Mouse (Mus musculus): ENCODE data around the gene Exo5.

DNA sequence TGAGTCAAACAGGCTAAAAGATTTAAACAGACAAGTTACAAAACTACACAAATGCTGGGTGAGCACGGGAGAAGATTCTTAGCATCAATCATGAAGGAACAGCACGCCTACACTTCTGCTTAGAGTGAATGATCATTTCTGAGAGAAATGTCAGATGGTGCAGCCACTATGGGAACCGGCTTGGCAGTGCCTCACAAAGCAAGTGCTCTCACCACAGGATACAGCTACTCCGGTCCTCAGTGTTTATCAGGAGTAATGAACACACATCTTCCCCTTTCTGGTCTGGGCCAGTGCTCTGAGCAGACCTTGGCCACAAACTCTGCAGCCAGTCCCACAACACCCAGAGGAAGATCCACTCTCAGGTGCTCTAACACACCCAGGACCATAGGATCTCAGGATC is 20.3 kb downstream of the Exo5 start:
- TF ChIP-seq POLR2A (IDR thresholded peaks at IDR 0.05; ENCODE audit: control insufficient read depth in 1 of 2, insufficient read depth in 1 of 2, low read depth in 1 of 2, low read length in 2 of 2, poor library complexity in 1 of 2), result no peak
- TF ChIP-seq EP300 (IDR thresholded peaks at IDR 0.05; ENCODE audit: low read depth in 1 of 2, low read length in 2 of 2), result no peak; a peak in 1 of 4 replicates
- TF ChIP-seq GABPA (IDR thresholded peaks at IDR 0.05; ENCODE audit: low read depth, low read length), result no peak
- no peak for TF ChIP-seq CTCF (IDR thresholded peaks at IDR 0.05 in 2 of 3, conservative IDR thresholded peaks at IDR 0.05 in 1 of 3; ENCODE audit: control insufficient read depth in 1 of 3, insufficient read depth in 1 of 3, low read depth in 2 of 3, low read length in 3 of 3, poor library complexity in 1 of 3, severe bottlenecking in 1 of 3)
- TF ChIP-seq SMC3 (IDR thresholded peaks at IDR 0.05; ENCODE audit: low read depth, low read length), result no peak
- no peak for TF ChIP-seq USF2 (IDR thresholded peaks at IDR 0.05; ENCODE audit: borderline replicate concordance in 1 of 2, insufficient read depth in 1 of 2, low read depth in 1 of 2, low read length in 2 of 2)
- TF ChIP-seq ZC3H11A (IDR thresholded peaks at IDR 0.05; ENCODE audit: low read depth, low read length), result no peak
- no peak for TF ChIP-seq NRF1 (IDR thresholded peaks at IDR 0.05; ENCODE audit: insufficient read depth, low read depth, low read length, poor library complexity, severe bottlenecking)
- TF ChIP-seq CHD2 (IDR thresholded peaks at IDR 0.05; ENCODE audit: low read length), result no peak
- no peak for TF ChIP-seq ZMIZ1 (IDR thresholded peaks at IDR 0.05; ENCODE audit: low read depth, low read length)
- TF ChIP-seq POLR2AphosphoS5 (IDR thresholded peaks at IDR 0.05; ENCODE audit: borderline replicate concordance, low read depth, low read length), result no peak
- TF ChIP-seq MYC (IDR thresholded peaks at IDR 0.05; ENCODE audit: low read depth, low read length), result no peak

Data from MEL (cell line).